Mouse (Mus musculus) adrenal gland, adult 2 months (tissue): ENCODE results near the gene Olfr633. TPM values are rescaled to one million over a fixed set of nuclear protein-coding genes. Genes with fewer than 3 reads are reported as not detected.
"Not testable (repeated sequence)": the region's sequence is repeated elsewhere in the genome, so short reads cannot be mapped to it uniquely, and the experiment has no call there.

Source experiments
- DNase-seq: peaks from one replicate; pipeline ENCODE4 v3.0.0; 2021
- long read RNA-seq: library from polyadenylated mRNA; stranded (forward); transcript quantifications from one replicate; pipeline ENCODE4 v2.0.0, GENCODE M21; 2021
- polyA plus RNA-seq: library from polyadenylated mRNA; depleted of rRNA; stranded (reverse); fragments of >200 nt; gene quantifications from 2 replicates; pipeline ENCODE4 v1.2.3, GENCODE M21; 2012; rRNA removed
- total RNA-seq, 2 experiments: library from RNA; stranded (reverse); gene quantifications; 2 replicates each; pipeline ENCODE4 v1.2.3; 2021

The Olfr633 gene
- total RNA-seq, result not detected
- not detected in 2 replicates for polyA plus RNA-seq
- long read RNA-seq, result 0 reads

DNA sequence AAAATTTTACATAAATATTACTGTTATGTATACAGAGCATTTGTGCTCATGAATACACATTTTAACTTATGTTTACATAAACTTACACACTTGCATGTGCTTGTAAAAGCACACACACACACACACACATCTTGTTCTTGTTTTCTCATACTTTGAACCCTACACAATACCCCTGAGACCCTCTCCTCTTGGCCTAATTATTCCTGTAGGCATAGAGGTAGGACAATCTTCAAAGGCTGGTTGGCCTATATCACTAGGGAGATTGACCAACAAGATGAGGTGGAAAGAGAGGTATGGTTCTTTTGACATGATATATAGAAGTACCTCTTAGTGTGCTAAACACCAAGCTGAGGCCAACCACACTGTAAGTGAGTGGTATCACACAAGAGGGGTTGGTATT, at the start of gene Olfr633:
TSS of gene Olfr633 (plus strand) at position 301 of the 400 bp plus-strand sequence.
- no peak for DNase-seq

DNA sequence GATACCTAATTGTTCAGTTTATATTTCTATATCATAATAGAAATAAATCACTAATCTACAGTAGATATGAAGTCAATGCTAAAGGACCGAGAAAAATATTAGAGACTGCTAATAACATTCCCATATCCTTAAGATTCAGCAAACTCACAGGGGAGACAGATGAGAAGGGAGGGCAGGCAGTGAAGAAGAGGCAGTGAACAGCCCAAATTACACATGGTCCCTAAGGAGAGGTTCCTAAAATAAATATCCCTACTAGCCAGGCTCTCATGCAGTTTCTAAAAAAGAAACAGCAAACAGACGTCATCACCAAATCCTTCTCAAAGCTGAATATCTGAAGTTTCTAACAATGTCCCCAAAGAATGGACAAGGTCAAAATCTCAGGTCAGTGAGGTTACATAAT, 41.0 kb upstream of the Olfr633 start, which contains the start of gene Olfr65:
TSS of gene Olfr65 (plus strand) at position 301 of the 400 bp plus-strand sequence.
- no peak for DNase-seq

DNA sequence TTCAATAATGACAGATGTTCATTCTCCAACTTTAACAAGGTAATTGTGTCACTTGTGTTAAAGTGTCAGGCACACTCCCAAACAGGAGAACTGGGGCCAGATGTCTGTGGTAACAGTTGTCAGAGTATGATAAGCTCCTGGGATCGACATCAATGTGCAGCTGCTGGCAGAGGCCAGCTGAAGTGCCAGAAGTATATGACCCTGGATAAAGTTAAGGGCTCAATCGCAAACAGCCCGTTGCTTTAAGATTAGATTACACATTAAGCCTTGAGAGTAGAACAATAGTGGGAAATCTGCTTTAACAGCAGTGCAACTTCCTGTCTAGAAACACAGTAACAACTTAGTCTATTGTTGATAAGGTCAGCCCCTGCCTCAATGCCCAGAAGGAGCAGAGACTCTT, 34.2 kb upstream of the Olfr633 start:
- no peak for DNase-seq

DNA sequence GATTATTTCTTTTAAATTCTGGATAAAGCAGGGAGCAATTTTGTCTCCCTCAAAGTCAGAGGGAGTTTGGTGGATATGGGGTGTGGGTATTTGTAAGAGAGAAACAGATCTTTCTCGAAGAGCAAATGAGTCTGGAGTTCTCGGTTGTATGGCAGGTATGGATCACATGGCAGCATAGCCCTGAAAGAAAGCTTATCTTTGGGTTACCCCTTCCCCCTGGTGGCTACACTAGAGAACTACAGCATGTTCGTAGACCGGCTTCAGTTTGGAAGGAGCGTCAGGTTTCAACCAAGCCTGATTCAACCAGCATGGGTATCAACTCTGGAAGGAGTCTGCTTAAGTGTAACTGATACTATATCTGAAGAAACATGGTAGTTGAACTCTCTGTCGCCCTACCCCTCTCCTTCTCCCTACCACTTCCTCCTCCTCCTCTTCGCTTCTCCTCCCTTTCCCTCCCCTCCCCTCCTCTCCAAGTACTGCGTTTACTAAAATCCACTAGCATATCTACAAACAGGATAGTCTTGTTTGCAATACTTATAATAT, 31.2 kb upstream of the Olfr633 start:
- no peak for DNase-seq

DNA sequence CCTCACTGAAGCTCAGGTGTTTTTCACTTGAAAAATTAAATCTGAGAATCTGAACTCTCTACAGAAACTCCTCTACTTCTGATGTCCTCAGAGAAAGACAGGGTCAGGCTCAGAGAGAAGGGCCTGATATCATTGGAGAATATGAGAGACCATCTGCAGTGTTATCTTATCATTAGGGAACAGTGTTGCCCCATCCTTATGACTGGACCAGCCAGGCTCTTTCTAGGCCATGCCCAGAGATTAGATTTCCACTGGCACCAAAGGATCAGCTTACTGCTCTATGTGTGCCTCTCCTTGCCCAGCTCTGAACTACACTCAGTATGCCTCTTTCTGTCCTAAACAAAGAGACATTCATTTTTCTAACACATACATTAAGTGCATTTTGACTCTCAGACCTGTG, 28.9 kb upstream of the Olfr633 start:
- no peak for DNase-seq

DNA sequence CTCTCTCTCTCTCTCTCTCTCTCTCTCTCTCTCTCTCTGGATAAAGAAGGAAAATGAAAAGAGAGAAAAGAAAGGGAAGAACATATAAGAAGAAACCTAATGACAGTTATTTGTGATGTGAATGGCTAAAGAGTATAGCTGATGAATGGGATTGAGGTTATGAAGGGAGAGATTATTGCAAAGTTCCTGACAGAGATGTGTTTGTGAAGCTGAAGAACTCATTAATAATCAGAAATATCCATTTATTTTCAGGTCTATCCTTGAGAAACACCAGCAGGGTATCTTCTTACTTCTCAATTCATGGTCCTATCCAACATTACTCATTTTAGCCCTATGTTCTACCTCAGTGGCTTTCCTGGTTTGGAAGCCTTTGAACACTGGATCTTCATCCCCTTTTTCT, 15.7 kb upstream of the Olfr633 start, which contains the start of gene Olfr631:
TSS of gene Olfr631 (plus strand) at position 301 of the 400 bp plus-strand sequence.
- DNase-seq, result no peak

DNA sequence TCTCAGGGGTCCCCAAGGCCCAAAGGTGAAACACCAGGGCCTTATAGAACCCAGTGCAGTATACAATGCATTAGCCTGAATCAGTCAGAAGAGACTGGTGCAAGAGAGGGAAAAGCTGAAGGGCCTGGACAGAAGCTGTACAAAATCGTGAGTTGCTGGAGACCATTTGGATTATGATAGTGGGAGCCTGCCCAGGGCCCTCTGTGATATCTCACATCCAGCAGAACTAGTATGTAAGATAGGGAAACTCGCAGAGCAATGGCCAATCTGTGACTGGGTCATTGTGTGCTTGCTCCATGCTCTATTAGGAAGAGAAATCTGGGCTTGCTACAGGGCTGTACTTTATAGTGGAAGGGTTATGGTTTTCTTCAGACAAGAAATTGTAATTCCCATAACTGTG, 10.0 kb upstream of the Olfr633 start, which contains the start of gene Olfr632:
TSS of gene Olfr632 (plus strand) at position 84 of the 400 bp plus-strand sequence.
- DNase-seq, result no peak

DNA sequence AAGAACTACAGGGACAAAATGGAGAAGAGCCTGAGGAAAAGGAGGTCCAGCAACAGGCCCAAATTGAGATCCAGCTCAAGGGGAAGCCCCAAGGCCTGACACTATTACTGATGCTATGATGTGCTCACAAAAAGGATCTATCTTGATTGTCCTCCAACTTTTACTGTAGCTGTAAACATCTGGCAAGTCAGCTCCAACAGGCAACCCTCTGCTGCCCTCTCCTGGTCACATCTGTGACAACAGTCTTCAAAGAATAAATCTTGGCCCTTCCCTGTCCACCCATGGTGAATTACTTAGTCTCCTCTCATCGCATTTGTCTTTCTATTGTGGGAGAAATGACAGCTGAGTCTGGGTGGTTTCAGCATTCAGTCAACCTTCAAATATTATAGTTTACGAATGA, 1.5 kb upstream of the Olfr633 start:
- peak; percentile 5 for DNase-seq

DNA sequence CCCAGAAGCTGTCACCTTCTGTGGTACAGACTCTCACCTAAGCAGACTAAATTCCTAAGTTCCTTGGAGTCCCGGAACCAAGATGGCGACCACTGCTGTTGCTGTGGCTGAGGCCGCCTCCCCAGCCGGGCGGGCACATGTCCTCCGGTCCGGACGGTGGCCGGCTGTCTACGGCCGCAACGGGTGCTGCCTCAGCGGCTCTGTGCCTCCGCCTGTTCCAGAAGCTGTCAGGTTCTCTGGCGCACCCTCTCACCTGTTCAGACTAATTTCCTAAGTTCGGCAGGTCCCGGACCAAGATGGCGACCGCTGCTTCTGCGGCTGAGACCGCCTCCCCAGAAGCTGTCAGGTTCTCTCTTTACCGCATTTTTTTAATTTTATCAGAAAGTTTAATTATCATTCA, 22.6 kb downstream of the Olfr633 start:
- DNase-seq, result not testable (repeated sequence)

DNA sequence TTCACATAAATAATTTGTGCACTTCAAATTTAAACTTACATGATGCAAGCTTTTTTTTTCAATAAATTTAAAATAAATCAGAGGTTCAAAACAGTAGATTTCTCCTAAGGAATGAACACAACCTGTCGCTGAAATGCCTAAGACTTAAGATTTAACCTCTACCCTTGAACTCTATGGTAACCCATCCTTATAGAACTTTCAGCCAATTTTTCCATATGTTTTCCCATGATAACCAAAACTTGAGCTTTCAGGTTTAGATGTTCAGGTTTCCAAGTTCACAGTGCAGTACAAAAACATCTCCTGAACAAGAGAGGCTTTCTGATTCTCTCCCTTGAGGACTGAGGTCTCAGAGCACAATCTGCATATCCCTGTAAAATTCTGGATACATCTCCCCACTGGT, 26.6 kb downstream of the Olfr633 start, which contains the start of gene Olfr635:
TSS of gene Olfr635 (plus strand) at position 301 of the 400 bp plus-strand sequence.
- DNase-seq, result no peak

DNA sequence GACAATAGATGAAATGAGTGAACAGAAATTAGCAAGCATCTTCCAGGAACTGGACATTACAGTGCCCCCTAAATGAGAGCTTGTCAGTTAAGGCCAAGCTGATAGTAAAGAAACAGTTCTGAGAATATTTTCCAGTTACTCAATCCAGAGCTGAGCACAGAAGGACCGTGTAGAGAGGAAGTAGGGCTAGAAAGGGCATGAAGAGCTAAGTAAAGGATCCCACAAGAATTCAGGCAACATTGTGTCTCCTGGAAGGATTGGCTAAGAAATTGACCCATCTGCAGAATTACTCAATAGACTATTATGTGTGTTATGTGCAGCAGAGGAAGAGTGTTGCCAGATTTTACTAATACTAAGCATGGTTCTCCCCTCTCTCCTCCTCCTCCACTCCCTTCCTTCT, 27.5 kb downstream of the Olfr633 start:
- no peak for DNase-seq

DNA sequence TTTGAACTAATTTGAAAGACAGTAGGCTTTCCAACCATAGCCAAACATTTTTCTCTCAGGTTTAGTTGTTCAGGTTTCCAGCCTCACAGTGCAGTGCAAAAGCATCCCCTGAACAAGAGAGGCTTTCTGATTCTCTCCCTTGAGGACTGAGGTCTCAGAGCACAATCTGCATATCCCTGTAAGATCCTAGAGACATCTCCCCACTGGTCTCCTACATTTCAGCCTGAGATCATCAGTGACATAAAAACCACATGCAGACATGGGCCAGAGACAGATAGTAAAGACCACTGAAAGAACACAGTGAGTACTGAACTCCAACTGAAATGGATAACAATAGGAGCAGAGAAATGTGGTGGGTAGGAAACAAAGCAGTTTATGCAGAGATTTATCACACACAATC, 54.2 kb downstream of the Olfr633 start, which contains the start of gene Olfr638:
TSS of gene Olfr638 (plus strand) at position 301 of the 400 bp plus-strand sequence.
- DNase-seq, result no peak

Other genes starting within 250 kb of the Olfr633 start
Only the 30 nearest of the 33 such genes appear.
- not detected for gene Olfr628, start 214.1 kb upstream of the Olfr633 start, total RNA-seq
- gene Olfr628, start 214.1 kb upstream of the Olfr633 start, polyA plus RNA-seq, result not detected in 2 replicates
- gene Olfr629, start 199.5 kb upstream of the Olfr633 start, total RNA-seq, result not detected
- not detected in 2 replicates for gene Olfr629, start 199.5 kb upstream of the Olfr633 start, polyA plus RNA-seq
- not detected for gene Olfr630, start 187.1 kb upstream of the Olfr633 start, total RNA-seq
- gene Olfr630, start 187.1 kb upstream of the Olfr633 start, polyA plus RNA-seq, result not detected in 2 replicates
- gene Olfr69, start 172.8 kb upstream of the Olfr633 start, total RNA-seq, result not detected
- not detected in 2 replicates for gene Olfr69, start 172.8 kb upstream of the Olfr633 start, polyA plus RNA-seq
- gene Olfr68, start 164.7 kb upstream of the Olfr633 start, total RNA-seq, result not detected
- gene Olfr68, start 164.7 kb upstream of the Olfr633 start, polyA plus RNA-seq, result not detected in 2 replicates
- gene Olfr67, start 152.6 kb upstream of the Olfr633 start, total RNA-seq, result not detected
- not detected in 2 replicates for gene Olfr67, start 152.6 kb upstream of the Olfr633 start, polyA plus RNA-seq
- 100 to 1,000 TPM; 120 to 218 TPM for gene Hbb-bt, start 130.4 kb upstream of the Olfr633 start, total RNA-seq
- gene Hbb-bt, start 130.4 kb upstream of the Olfr633 start, polyA plus RNA-seq, result 48.3 and 61.8 TPM in 2 replicates
- 1,000 to 10,000 TPM; 1,531 to 2,097 TPM for gene Hbb-bs, start 116.3 kb upstream of the Olfr633 start, total RNA-seq
- gene Hbb-bs, start 116.3 kb upstream of the Olfr633 start, polyA plus RNA-seq, result 569 and 814 TPM in 2 replicates
- gene Hbb-bh2, start 103.9 kb upstream of the Olfr633 start, total RNA-seq, result not detected
- not detected in 2 replicates for gene Hbb-bh2, start 103.9 kb upstream of the Olfr633 start, polyA plus RNA-seq
- gene Hbb-bh1, start 101.3 kb upstream of the Olfr633 start, total RNA-seq, result not detected
- not detected in 2 replicates for gene Hbb-bh1, start 101.3 kb upstream of the Olfr633 start, polyA plus RNA-seq
- not detected for gene Hbb-y, start 91.2 kb upstream of the Olfr633 start, total RNA-seq
- gene Hbb-y, start 91.2 kb upstream of the Olfr633 start, polyA plus RNA-seq, result not detected in 2 replicates
- not detected for gene Olfr66, start 58.2 kb upstream of the Olfr633 start, total RNA-seq
- gene Olfr66, start 58.2 kb upstream of the Olfr633 start, polyA plus RNA-seq, result not detected in 2 replicates
- not detected for gene Olfr64, start 50.0 kb upstream of the Olfr633 start, total RNA-seq
- gene Olfr64, start 50.0 kb upstream of the Olfr633 start, polyA plus RNA-seq, result not detected in 2 replicates
- gene Olfr65, start 41.0 kb upstream of the Olfr633 start, total RNA-seq, result not detected
- gene Olfr65, start 41.0 kb upstream of the Olfr633 start, polyA plus RNA-seq, result not detected in 2 replicates
- not detected for gene Olfr631, start 15.6 kb upstream of the Olfr633 start, total RNA-seq
- not detected in 2 replicates for gene Olfr631, start 15.6 kb upstream of the Olfr633 start, polyA plus RNA-seq
- not detected for gene Olfr632, start 10.1 kb upstream of the Olfr633 start, total RNA-seq
- not detected in 2 replicates for gene Olfr632, start 10.1 kb upstream of the Olfr633 start, polyA plus RNA-seq
- not detected for gene Olfr635, start 26.7 kb downstream of the Olfr633 start, total RNA-seq
- not detected in 2 replicates for gene Olfr635, start 26.7 kb downstream of the Olfr633 start, polyA plus RNA-seq
- not detected for gene Olfr638, start 54.3 kb downstream of the Olfr633 start, total RNA-seq
- gene Olfr638, start 54.3 kb downstream of the Olfr633 start, polyA plus RNA-seq, result not detected in 2 replicates
- not detected for gene Olfr639, start 72.9 kb downstream of the Olfr633 start, total RNA-seq
- gene Olfr639, start 72.9 kb downstream of the Olfr633 start, polyA plus RNA-seq, result not detected in 2 replicates
- gene Olfr640, start 81.1 kb downstream of the Olfr633 start, total RNA-seq, result not detected
- not detected in 2 replicates for gene Olfr640, start 81.1 kb downstream of the Olfr633 start, polyA plus RNA-seq
- gene Olfr641, start 91.0 kb downstream of the Olfr633 start, total RNA-seq, result not detected
- not detected in 2 replicates for gene Olfr641, start 91.0 kb downstream of the Olfr633 start, polyA plus RNA-seq
- not detected for gene Olfr642, start 108.2 kb downstream of the Olfr633 start, total RNA-seq
- gene Olfr642, start 108.2 kb downstream of the Olfr633 start, polyA plus RNA-seq, result not detected in 2 replicates
- not detected for gene 4930516K23Rik, start 117.0 kb downstream of the Olfr633 start, total RNA-seq
- gene 4930516K23Rik, start 117.0 kb downstream of the Olfr633 start, polyA plus RNA-seq, result not detected in 2 replicates
- gene Olfr644, start 127.4 kb downstream of the Olfr633 start, total RNA-seq, result not detected
- not detected in 2 replicates for gene Olfr644, start 127.4 kb downstream of the Olfr633 start, polyA plus RNA-seq
- gene Olfr645, start 141.0 kb downstream of the Olfr633 start, total RNA-seq, result not detected
- gene Olfr645, start 141.0 kb downstream of the Olfr633 start, polyA plus RNA-seq, result not detected in 2 replicates
- not detected for gene Olfr646, start 160.4 kb downstream of the Olfr633 start, total RNA-seq
- gene Olfr646, start 160.4 kb downstream of the Olfr633 start, polyA plus RNA-seq, result not detected in 2 replicates
- gene Ubqln5, start 185.4 kb downstream of the Olfr633 start, total RNA-seq, result not detected
- not detected in 2 replicates for gene Ubqln5, start 185.4 kb downstream of the Olfr633 start, polyA plus RNA-seq
- gene Olfr643, start 193.0 kb downstream of the Olfr633 start, total RNA-seq, result not detected
- not detected in 2 replicates for gene Olfr643, start 193.0 kb downstream of the Olfr633 start, polyA plus RNA-seq
- gene Ubqln3, start 198.8 kb downstream of the Olfr633 start, total RNA-seq, result not detected
- not detected in 2 replicates for gene Ubqln3, start 198.8 kb downstream of the Olfr633 start, polyA plus RNA-seq
- gene Ubqlnl, start 206.1 kb downstream of the Olfr633 start, total RNA-seq, result not detected
- gene Ubqlnl, start 206.1 kb downstream of the Olfr633 start, polyA plus RNA-seq, result not detected in 2 replicates